Mouse (Mus musculus): ENCODE data around the gene Fbxo2. TPM values are rescaled to one million over a fixed set of nuclear protein-coding genes. Genes with fewer than 3 reads are reported as not detected.

Gene Fbxo2
- polyA plus RNA-seq, 1 experiment from 2014 or later = 0.59 TPM

DNA sequence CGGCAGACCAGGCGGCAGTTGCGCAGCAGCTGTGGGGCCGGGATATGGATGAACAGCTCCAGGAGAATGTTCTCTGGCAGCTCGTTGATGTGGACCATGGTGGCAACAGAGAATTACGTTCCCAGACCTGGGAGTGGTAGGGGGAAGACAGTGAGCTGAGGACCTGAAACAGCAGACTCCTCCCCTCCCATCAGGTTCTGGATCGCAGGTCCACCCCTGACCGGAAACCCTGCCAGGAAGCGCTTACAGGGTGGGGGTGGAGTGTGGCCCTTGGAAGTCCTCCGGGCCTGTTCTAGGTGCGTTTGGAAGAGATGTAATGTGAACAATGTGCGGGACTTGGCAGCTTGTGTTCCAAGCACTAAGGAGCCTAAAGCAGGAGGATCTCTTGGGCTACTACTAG, 10.9 kb upstream of the Fbxo2 start:
- peaks cover 9% of the 10 kb centered on the region; the same call in 1 of the 2 replicates for H3K4me1 ChIP-seq (replicated peaks)
- H3K27ac ChIP-seq = no peak overlapping the region
- no peak overlapping the region for H3K4me3 ChIP-seq
- H3K36me3 ChIP-seq = peaks cover 22% of the 10 kb centered on the region; the same call in 1 of the 2 replicates
- H3K4me2 ChIP-seq = no peak overlapping the region
- WGBS = 44% methylated on average over 12 of the region's 12 CpGs
- ATAC-seq (replicated peaks; ENCODE audit: insufficient number of reproducible peaks, insufficient read depth, low FRiP score, low read depth) = no peak
- no peak overlapping the region for H3K9ac ChIP-seq
- no peaks in the 10 kb centered on the region for H3K9me3 ChIP-seq (replicated peaks)
- no peaks in the 10 kb centered on the region for H3K27me3 ChIP-seq

DNA sequence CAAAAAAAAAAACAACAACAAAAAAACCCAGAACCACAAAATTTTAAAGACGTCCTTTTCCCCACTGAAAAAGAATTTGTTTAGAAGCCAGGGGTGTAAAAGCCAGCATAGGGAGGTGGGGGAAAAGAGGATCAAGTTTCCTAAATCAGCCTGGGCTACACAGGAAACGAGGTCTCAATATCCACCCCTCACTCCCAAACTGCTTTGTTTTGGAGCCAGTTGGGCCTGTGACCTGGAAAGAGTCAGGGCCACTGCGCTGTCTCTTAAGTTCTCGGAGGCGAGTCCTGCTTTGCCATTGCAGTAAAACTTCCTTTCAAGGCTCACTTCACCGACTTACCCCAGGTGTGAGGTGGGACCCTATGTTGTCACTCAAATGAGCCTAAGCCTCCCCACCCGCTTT, 10.2 kb upstream of the Fbxo2 start:
- no peaks in the 10 kb centered on the region for H3K9me3 ChIP-seq (replicated peaks)
- H3K4me1 ChIP-seq (replicated peaks) = peaks cover 9% of the 10 kb centered on the region; the same call in 1 of the 2 replicates
- H3K9ac ChIP-seq = no peak overlapping the region
- H3K27me3 ChIP-seq = no peaks in the 10 kb centered on the region
- peaks cover 16% of the 10 kb centered on the region; the same call in 1 of the 2 replicates for H3K36me3 ChIP-seq
- ATAC-seq (replicated peaks; ENCODE audit: insufficient number of reproducible peaks, insufficient read depth, low FRiP score, low read depth) = no peak
- 67% methylated on average over 7 of the region's 7 CpGs for WGBS
- H3K4me2 ChIP-seq = no peak overlapping the region
- H3K4me3 ChIP-seq = no peak overlapping the region
- H3K27ac ChIP-seq = no peak overlapping the region

DNA sequence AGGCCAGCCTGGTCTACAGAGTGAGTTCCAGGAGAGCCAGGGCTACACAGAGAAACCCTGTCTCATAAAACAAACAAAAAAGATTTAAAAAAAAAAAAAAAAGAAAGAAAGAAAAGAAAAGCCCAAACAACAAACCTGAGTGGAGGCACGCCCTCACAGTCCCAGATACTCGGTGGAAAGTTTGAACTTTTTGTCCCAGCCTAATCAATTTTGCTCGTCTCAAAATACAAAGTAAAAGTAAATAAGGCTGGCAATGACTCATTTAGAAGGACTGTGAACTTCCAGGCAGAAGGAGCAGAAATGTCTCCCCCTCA, 9.5 kb upstream of the Fbxo2 start:
- Histone ChIP-seq H3K36me3 (peaks cover 11% of the 10 kb centered on the region; the same call in 1 of the 2 replicates), H3K9ac (peak overlapping the region; percentile 81; the same call in 1 of the 2 replicates), H3K27ac (peak overlapping the region; percentile 91), H3K4me3 (peak overlapping the region; percentile 79), H3K9me3 (replicated peaks) (no peaks in the 10 kb centered on the region), H3K4me2 (peak overlapping the region; percentile 95), H3K4me1 (replicated peaks) (peaks cover 9% of the 10 kb centered on the region; the same call in 1 of the 2 replicates), H3K27me3 (no peaks in the 10 kb centered on the region)
- no peak for ATAC-seq (replicated peaks; ENCODE audit: insufficient number of reproducible peaks, insufficient read depth, low FRiP score, low read depth)
- WGBS = 32% methylated on average over 3 of the region's 3 CpGs

DNA sequence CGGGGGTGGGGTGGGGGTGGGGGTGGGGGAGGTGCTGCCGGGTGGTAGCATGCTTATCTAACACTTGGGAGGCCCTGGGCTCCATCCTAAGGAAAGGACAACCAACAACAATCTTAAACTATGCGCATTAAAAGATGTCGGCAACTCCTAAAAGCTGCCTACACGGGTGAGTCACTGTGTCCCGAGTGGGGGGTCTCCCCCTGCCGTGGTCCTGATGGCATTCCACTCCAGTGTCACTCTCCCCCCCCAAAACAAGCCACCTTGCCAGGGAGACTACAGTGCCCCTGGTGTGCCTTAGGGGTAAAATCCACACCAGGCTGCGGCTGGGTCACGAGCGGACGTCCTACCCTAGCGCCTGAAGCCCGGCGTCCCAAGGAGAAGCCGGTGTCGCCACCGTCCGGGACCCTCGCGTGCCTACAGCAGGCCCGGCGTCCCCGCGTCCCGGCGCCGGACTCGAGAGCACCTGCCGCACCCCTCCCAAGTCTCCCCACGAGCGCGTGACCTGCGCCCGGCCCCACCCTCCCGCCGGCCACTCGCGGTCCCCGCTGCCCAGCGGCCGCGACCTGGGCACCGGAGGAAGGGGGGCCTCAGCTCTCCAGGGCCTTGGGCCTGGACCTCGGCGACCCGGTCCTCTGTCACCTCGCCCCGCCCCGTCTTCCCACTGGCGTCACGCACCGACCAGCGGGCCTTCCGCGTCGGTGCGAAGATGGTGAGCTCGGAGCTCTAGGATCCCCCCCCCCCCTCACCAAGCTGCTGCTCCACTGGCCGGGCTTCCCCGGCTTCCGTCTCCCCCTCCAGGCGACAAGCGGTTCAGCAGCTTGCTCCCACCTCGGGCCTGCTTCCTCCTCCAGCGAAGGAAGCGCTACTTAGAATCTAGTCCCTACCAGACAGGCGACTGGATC, 8.9 kb upstream of the Fbxo2 start, which contains the start of gene Fbxo6:
Gene Fbxo6, minus strand, starts transcription at position 874 of the 902 bp plus-strand sequence.
- Histone ChIP-seq H3K36me3 (peaks cover 17% of the 10 kb centered on the region; the same call in 1 of the 2 replicates), H3K4me2 (peak within 1 kb of the TSS; percentile 95), H3K27me3 (no peaks in the 10 kb centered on the region), H3K4me3 (peak within 1 kb of the TSS; percentile 79), H3K9me3 (replicated peaks) (no peaks in the 10 kb centered on the region), H3K27ac (peak within 1 kb of the TSS; percentile 91), H3K4me1 (replicated peaks) (peaks cover 9% of the 10 kb centered on the region; the same call in 1 of the 2 replicates), H3K9ac (peak within 1 kb of the TSS; percentile 81)
- whole genome bisulfite sequencing = under 1% methylated on average over 65 of the region's 67 CpGs
- peak; percentile 90 for ATAC-seq (replicated peaks; ENCODE audit: insufficient number of reproducible peaks, insufficient read depth, low FRiP score, low read depth)

DNA sequence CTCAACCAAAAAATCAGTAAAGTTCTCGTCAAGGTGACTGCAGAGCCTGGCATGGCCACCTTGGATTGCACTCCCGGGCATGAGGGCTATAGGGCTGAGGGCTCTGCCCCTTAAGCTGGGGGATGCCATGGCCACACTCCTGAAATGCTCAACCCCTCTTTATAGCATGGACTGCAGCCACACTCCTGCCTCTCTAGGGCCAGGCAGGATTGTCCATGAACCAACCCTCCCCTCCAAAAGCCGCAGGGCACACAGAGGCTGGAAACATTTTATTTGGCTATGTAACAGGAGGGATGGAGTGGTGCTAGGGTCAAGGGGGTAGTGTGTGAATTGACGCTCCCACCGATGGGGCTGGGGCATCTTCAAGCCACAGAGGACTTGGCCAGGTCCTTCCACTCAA, 7.9 kb upstream of the Fbxo2 start:
- no peak overlapping the region for H3K27ac ChIP-seq
- 81% methylated on average over 5 of the region's 5 CpGs for WGBS

DNA sequence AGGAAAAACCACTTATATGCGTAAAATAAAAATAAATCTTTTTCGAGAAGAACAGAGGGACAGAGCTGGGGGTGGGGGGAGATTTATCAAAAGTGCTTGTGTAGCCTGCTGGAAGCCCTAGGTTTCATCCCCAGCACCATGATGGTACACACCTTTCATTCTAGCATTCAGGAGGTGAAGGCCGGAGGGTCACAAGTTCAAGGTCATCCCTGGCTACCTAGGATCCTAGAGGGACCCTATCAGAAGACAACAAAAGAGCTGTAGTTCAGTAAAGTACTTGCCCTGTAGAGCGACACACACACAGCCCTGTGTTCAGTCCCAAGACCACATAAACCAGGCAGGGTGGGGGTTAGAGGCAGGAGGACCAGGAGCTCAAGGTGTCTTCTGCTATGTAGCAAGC, 6.4 kb upstream of the Fbxo2 start:
- Histone ChIP-seq H3K4me1 (replicated peaks) (peaks cover 20% of the 10 kb centered on the region), H3K27me3 (peaks cover 3% of the 10 kb centered on the region; the same call in 1 of the 2 replicates), H3K4me3 (no peak overlapping the region), H3K4me2 (no peak overlapping the region), H3K36me3 (peaks cover 18% of the 10 kb centered on the region; the same call in 1 of the 2 replicates), H3K27ac (no peak overlapping the region), H3K9me3 (replicated peaks) (no peaks in the 10 kb centered on the region), H3K9ac (no peak overlapping the region)
- ATAC-seq (replicated peaks; ENCODE audit: insufficient number of reproducible peaks, insufficient read depth, low FRiP score, low read depth) = no peak
- 89% methylated on average over 4 of the region's 4 CpGs for WGBS

More for the DNA sequence above, 7.9 kb upstream of the Fbxo2 start:
- no peaks in the 10 kb centered on the region for H3K27me3 ChIP-seq
- H3K4me3 ChIP-seq = no peak overlapping the region
- H3K4me2 ChIP-seq = no peak overlapping the region
- peaks cover 9% of the 10 kb centered on the region; the same call in 1 of the 2 replicates for H3K4me1 ChIP-seq (replicated peaks)
- ATAC-seq (replicated peaks; ENCODE audit: insufficient number of reproducible peaks, insufficient read depth, low FRiP score, low read depth) = no peak
- peaks cover 18% of the 10 kb centered on the region; the same call in 1 of the 2 replicates for H3K36me3 ChIP-seq
- H3K9ac ChIP-seq = no peak overlapping the region
- no peaks in the 10 kb centered on the region for H3K9me3 ChIP-seq (replicated peaks)

DNA sequence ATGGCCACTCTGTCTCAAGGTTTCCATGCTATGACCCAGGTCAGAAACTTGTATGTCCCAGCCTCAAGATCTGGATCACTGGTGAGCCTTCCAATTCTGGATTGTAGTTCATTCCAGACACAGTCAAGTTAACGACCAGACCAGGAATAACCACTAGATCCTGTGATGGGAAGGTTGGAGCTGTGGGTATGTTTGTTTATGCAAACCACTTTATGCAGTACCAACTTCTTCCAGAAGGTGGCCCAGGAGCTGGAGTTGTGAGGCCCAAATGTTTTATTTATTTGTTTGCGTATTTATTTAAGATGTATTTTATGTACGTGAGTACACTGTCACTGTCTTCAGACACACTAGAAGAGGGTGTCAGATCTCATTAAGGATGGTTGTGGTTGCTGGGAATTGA, 5.4 kb upstream of the Fbxo2 start:
- peaks cover 18% of the 10 kb centered on the region; the same call in 1 of the 2 replicates for H3K36me3 ChIP-seq
- peaks cover 30% of the 10 kb centered on the region for H3K4me1 ChIP-seq (replicated peaks)
- H3K9ac ChIP-seq = no peak overlapping the region
- WGBS = 57% methylated on average over 3 of the region's 3 CpGs
- H3K4me2 ChIP-seq = no peak overlapping the region
- peaks cover 9% of the 10 kb centered on the region for H3K27me3 ChIP-seq
- no peak overlapping the region for H3K27ac ChIP-seq
- ATAC-seq (replicated peaks; ENCODE audit: insufficient number of reproducible peaks, insufficient read depth, low FRiP score, low read depth) = no peak
- no peaks in the 10 kb centered on the region for H3K9me3 ChIP-seq (replicated peaks)
- H3K4me3 ChIP-seq = no peak overlapping the region

DNA sequence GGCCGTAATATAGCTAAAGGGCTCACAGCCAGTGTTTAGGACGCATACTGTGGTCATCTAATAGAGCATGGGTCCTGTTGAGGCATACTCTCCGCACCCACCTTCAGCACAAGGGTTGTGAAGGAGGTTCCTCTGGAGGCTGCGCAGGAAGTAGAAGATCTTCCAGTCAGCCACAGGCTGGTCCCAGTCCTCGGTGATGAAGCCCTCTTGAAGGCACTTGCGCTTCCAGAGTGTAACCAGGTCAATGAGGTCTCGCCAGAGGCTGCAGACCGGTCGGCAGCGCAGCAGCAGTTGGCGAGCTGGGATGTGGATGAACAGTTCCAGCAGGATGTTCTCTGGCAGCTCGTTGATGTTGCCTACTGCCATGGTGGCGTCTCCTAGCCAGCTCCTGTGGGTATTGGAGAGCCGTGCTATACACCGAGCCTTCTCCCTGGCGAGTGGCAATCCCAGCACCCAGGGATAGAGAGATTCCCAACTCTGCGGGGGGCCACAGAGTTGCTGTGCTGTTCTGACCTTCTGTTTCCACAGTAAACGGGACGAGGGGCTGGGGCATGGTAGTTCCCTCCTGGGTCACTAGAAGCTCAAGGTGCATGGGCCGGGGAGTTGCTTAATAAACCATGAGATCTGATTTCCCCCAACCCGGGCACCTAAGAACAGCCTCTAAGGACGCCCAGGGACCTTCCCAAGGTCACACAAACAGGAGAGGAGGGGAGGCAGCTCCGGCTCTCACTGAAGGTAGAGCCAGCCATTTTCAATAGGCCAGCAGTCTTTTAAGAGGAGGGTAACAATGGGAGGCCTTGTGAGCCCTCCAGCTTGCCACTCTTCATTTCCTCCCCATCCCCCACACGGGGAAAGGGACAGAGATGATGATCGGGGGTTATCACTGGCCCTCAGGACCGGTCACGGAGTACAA, 1.7 kb upstream of the Fbxo2 start:
- Histone ChIP-seq H3K4me3 (peak overlapping the region; percentile 77), H3K4me2 (peak overlapping the region; percentile 98), H3K27me3 (peaks cover 45% of the 10 kb centered on the region), H3K27ac (peak overlapping the region; percentile 81), H3K36me3 (peaks cover 18% of the 10 kb centered on the region; the same call in 1 of the 2 replicates), H3K9me3 (replicated peaks) (no peaks in the 10 kb centered on the region), H3K4me1 (replicated peaks) (peaks cover 30% of the 10 kb centered on the region), H3K9ac (peak overlapping the region; percentile 82)
- no peak for ATAC-seq (replicated peaks; ENCODE audit: insufficient number of reproducible peaks, insufficient read depth, low FRiP score, low read depth)
- 29% methylated on average over 27 of the region's 27 CpGs for WGBS

DNA sequence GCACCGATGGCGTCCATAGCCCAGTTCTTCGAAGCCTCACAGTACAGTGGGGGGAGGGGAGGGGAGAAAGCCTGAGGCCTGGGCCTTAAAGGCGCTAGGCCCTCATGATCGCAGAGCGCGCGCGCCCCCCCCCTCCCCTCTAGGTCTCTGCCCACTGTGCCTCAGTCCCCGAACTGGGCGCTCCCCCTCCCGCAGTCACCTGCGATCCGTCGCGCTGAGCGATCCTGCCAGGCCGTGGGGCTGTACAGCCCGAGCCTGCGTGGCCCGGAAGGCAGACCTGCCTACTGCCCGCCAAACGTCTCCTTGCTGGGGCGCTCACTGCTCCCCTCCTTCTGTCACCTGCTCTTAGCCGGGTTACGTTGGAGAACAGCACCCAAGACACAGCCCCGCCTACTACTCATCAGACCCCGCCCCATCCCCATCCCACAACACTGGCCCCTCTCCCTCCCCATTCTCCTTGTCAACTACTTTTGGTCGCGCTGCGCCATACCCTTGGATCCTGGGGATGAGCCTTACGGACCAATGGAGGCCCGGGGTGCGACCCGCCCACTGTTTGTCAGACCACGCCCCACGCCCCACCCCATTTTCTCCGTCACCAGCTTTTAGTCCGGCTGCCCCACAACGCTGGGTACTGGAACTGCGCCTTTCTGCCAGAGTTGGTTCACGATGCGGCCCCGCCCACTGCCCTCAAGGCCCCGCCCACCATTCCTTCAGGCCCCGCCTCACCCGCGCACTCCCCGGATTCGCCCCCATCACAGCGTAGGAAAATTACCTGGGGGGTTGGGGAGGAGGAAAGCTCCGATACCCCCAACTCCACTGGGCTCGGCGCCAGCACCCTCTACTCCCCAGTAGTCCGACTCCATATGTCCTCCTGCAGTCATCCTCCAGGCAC, 631 bp upstream of the Fbxo2 start:
- no peaks in the 10 kb centered on the region for H3K9me3 ChIP-seq (replicated peaks)
- H3K36me3 ChIP-seq = peaks cover 13% of the 10 kb centered on the region; the same call in 1 of the 2 replicates
- H3K27ac ChIP-seq = peak overlapping the region; percentile 81
- peaks cover 40% of the 10 kb centered on the region for H3K4me1 ChIP-seq (replicated peaks)
- H3K4me3 ChIP-seq = peak overlapping the region; percentile 77
- WGBS = under 1% methylated on average over 48 of the region's 55 CpGs
- H3K27me3 ChIP-seq = peaks cover 56% of the 10 kb centered on the region
- H3K4me2 ChIP-seq = peak overlapping the region; percentile 98
- ATAC-seq (replicated peaks; ENCODE audit: insufficient number of reproducible peaks, insufficient read depth, low FRiP score, low read depth) = peak; percentile 84
- H3K9ac ChIP-seq = peak overlapping the region; percentile 82

DNA sequence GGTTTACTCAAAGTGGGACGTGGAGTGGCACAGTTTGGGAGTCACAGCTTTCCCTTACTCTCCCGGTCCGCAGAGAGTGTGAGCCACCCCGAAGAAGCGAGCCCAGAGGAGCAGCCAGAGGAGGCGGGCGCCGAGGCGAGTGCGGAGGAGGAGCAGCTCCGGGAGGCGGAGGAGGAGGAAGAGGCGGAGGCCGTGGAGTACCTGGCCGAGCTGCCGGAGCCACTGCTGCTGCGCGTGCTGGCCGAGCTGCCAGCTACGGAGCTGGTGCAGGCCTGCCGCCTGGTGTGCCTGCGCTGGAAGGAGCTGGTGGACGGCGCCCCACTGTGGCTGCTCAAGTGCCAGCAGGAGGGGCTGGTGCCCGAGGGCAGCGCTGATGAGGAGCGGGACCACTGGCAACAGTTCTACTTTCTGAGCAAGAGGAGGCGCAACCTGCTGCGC, 3.6 kb downstream of the Fbxo2 start:
- Histone ChIP-seq H3K27me3 (peaks cover 88% of the 10 kb centered on the region), H3K9me3 (replicated peaks) (no peaks in the 10 kb centered on the region), H3K36me3 (no peaks in the 10 kb centered on the region), H3K27ac (no peak overlapping the region), H3K4me3 (peak overlapping the region; percentile 45), H3K4me2 (peak overlapping the region; percentile 72), H3K4me1 (replicated peaks) (peaks cover 38% of the 10 kb centered on the region), H3K9ac (peak overlapping the region; percentile 10; the same call in 1 of the 2 replicates)
- ATAC-seq (replicated peaks; ENCODE audit: insufficient number of reproducible peaks, insufficient read depth, low FRiP score, low read depth) = peak; percentile 19
- WGBS = under 1% methylated on average over 29 of the region's 29 CpGs

All from heart, embryonic 15.5 days (tissue).